Mouse (Mus musculus) hindbrain, postnatal 0 days (tissue): ENCODE measurements around the gene Snrnp70. TPM values are rescaled to one million over a fixed set of nuclear protein-coding genes. Genes with fewer than 3 reads are reported as not detected.
A peak's percentile ranks its signal among the peaks of the same experiment; 100 is the strongest.

Experiments
- ATAC-seq: fragments of 200-750 bp; cut with Nextera tagmentation; 2 replicates; pipeline ENCODE4 v1.8.0; 2017; ENCODE audit warnings: mild to moderate bottlenecking, moderate TSS enrichment, moderate library complexity
- DNase-seq: peaks from one replicate; pipeline ENCODE4 v3.0.0-alpha.2; 2015; ENCODE audit warnings: low spot score
- H3K27ac ChIP-seq: fragments of 300-500 bp; sonication (generic); 2 replicates; pipeline ENCODE4 v1.5.1; 2014; ENCODE audit warnings: mild to moderate bottlenecking
- H3K27me3 ChIP-seq: fragments of 300-500 bp; sonication (generic); 2 replicates; pipeline ENCODE4 v1.6.1; 2014; ENCODE audit warnings: low read length, mixed read lengths; ENCODE audit not compliant: insufficient read depth
- H3K36me3 ChIP-seq: fragments of 300-500 bp; sonication (generic); 2 replicates; pipeline ENCODE4 v1.6.1; 2014; ENCODE audit warnings: low read length, mixed read lengths; ENCODE audit not compliant: insufficient read depth
- H3K4me1 ChIP-seq: fragments of 300-500 bp; sonication (generic); 2 replicates; pipeline ENCODE4 v1.6.1; 2014; ENCODE audit warnings: antibody characterized with exemption, low read length, mixed read lengths; ENCODE audit not compliant: insufficient read depth
- H3K4me2 ChIP-seq: fragments of 300-500 bp; sonication (generic); 2 replicates; pipeline ENCODE4 v1.6.1; 2014; ENCODE audit warnings: low read depth, mild to moderate bottlenecking, low read length, moderate library complexity, mixed read lengths
- H3K4me3 ChIP-seq: fragments of 300-500 bp; sonication (generic); 2 replicates; pipeline ENCODE4 v1.5.1; 2014; ENCODE audit warnings: low read length
- H3K9ac ChIP-seq: fragments of 300-500 bp; sonication (generic); replicated peaks from 2 replicates; pipeline ENCODE4 v1.6.1; 2014; ENCODE audit warnings: mild to moderate bottlenecking, low read length, moderate library complexity, mixed read lengths
- H3K9me3 ChIP-seq: fragments of 300-500 bp; sonication (generic); 2 replicates; pipeline ENCODE4 v1.6.1; 2016; ENCODE audit warnings: low read length, mixed read lengths
- CTCF ChIP-seq: IDR thresholded peaks from 2 replicates; pipeline ENCODE4 v1.5.1; 2016; ENCODE audit warnings: antibody characterized with exemption, control low read depth, low read depth
- WGBS: fragments of 180-500 bp; shearing (Covaris S2); extraction: QIAGEN DNeasy Blood & Tissue Kit; methylation state at CpG from one replicate; pipeline ENCODE4 v1.1.7; 2014; 5-methylcytosine and 5-hydroxymethylcytosine counted together
- polyA plus RNA-seq: library from polyadenylated mRNA; unstranded; fragments of >200 nt; fragmentation: Nextera tagmentation; extraction: Ambion mirVana; gene quantifications from 2 replicates; pipeline ENCODE4 v1.2.1, GENCODE M21; 2015
- total RNA-seq: library from RNA; depleted of rRNA; stranded (reverse); fragments of >200 nt; gene quantifications from 2 replicates; pipeline ENCODE4 v1.2.3, GENCODE M21; 2014; rRNA removed

Gene Snrnp70
- 228 and 240 TPM in 2 replicates for total RNA-seq
- 143 and 145 TPM in 2 replicates for polyA plus RNA-seq

DNA sequence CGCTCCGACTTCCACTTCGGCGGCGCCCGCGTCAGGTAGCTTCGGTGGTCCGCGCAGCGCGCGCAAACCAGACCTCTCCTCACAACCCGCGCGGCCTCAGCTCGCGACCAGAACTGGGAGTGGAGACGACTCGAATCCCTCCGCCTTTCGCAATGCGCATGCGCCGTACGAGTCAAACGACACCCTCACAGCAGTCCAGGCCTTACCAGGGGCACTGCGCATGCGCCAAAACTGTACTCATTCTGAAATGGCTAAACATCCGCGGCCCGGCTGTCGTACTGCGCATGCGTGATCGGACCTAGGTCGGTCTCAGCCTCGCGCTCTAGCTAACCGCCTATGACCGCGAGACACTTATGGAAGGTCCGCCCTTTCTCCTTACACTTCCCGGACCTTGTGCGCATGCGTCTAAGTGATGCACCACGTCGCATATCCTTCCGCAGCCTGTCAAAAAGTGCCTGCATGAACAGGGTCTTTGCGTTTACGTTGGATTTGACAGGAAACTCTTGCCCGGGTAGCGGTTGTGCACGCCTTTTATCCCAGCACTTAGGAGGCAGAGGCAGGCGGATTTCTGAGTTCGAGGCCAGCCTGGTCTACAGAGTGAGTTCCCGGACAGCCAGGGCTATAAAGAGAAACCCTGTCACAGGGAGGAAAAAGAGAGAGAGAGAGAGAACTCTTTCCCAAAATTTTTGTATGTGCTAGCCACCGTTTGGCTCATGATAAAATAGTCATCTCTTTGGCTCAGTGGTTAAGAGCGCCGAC, at the start of gene Snrnp70:
TSS of gene Snrnp70 (minus strand) at position 165 of the 759 bp plus-strand sequence.
- no peaks in the 10 kb centered on the region for H3K9me3 ChIP-seq
- peak within 1 kb of the TSS; percentile 99 for H3K27ac ChIP-seq
- TF ChIP-seq CTCF = no peak
- peak within 1 kb of the TSS; percentile 77 for H3K4me3 ChIP-seq
- H3K9ac ChIP-seq = peak within 1 kb of the TSS; percentile 83
- H3K4me1 ChIP-seq = peaks cover 13% of the 10 kb centered on the region
- H3K36me3 ChIP-seq = peaks cover 9% of the 10 kb centered on the region; the same call in 1 of the 2 replicates
- ATAC-seq (peak; percentile 97), DNase-seq (peak; percentile 100)
- no peaks in the 10 kb centered on the region for H3K27me3 ChIP-seq
- peak within 1 kb of the TSS; percentile 98 for H3K4me2 ChIP-seq
- WGBS = 2% methylated on average over 60 of the region's 60 CpGs

DNA sequence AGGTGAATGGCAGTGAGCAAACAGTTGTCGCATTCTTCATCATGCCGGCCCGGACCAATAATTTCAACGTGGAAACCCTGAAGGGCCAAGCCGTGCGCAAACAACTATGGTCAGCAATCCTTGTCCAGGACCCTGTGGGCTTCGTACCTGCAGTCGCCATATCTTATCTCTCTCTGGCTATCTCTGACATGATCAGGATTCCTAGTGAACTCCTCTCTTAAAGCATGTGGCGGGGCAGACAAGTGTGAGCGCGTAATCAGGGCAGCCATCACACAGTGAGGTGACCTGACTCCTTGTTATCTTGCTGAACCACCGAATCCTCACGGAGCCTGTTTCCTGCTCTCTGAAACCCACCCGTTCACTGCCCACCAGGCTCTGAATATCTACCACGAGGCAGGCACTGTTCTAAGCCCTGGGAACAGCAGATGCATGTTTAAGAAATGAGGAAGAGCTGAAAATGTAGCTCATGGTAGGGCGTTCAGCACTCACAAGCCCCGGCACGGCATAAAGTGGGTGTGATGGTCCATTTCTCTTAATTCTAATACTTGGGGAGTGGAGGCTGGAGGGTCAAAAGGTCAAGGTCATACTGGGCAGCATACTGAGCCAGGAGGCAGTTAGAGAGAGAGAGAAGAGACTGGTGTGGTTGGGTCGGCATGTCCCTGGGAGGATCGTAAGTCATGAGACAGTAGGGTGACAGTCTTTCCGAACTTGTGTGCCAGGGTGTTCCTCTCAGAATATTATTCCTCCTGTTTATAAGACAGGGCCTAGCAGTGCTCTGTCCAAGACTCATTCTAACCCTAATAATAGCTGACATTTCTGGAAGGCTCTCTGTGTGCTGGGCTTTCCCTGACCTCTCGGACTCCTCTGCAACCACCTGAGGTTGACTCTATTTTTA, 48.2 kb upstream of the Snrnp70 start:
- 91% methylated on average over 22 of the region's 22 CpGs for WGBS
- ATAC-seq = no peak

DNA sequence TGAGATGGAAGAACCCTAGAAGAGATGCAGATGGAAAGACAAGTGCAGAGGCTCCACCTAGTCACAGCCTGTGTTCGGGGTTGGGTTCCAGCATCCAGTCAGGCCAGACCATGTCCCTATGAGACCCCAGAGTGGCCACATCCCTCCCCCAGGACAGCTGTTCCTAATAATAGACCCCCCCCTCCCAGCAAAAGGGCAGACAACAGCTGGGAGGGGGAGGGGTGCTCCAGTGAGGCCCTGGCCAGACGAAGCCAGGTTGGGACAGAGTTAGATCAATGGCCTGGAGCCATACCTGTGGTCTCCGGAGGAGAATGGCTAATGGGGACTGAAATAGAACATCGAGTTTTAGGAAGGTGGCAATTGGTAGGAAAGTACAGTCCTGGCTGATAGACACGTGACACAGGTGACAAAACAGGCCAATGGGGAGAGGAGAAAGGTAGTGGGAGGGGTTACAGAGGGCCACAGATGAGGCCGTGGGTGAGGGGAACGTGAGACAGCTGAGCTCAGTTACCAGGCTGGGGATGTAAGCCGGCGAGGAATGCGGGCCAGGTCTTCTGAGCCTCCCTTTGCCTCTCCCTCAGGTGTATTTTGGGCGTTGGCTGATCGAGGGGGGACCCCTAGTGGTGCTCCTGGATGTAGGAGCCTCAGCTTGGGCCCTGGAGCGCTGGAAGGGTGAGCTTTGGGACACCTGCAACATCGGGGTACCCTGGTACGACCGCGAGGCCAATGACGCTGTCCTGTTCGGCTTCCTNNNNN, 42.2 kb upstream of the Snrnp70 start, which contains the start of gene Ruvbl2:
TSS of gene Ruvbl2 (minus strand) at position 576 of the 756 bp plus-strand sequence.
- ATAC-seq = no peak
- DNase-seq = no peak
- Histone ChIP-seq H3K36me3 (peaks cover 5% of the 10 kb centered on the region), H3K9me3 (no peaks in the 10 kb centered on the region), H3K27me3 (no peaks in the 10 kb centered on the region), H3K27ac (no peak within 1 kb of the TSS), H3K9ac (0 out of 2 replicates have a peak within 1 kb of the TSS, but pooled peaks have one; percentile 2), H3K4me3 (no peak within 1 kb of the TSS), H3K4me1 (peaks cover 17% of the 10 kb centered on the region), H3K4me2 (peak within 1 kb of the TSS; percentile 21; the same call in 1 of the 2 replicates)
- WGBS = 32% methylated on average over 19 of the region's 19 CpGs
- TF ChIP-seq CTCF = peak; percentile 19; the same call in 1 of the 2 replicates

More for the DNA sequence above, 48.2 kb upstream of the Snrnp70 start:
- Histone ChIP-seq H3K36me3 (peaks cover 20% of the 10 kb centered on the region), H3K9ac (no peak overlapping the region), H3K27ac (no peak overlapping the region), H3K27me3 (no peaks in the 10 kb centered on the region), H3K9me3 (no peaks in the 10 kb centered on the region), H3K4me3 (no peak overlapping the region), H3K4me2 (no peak overlapping the region), H3K4me1 (no peaks in the 10 kb centered on the region)
- no peak for TF ChIP-seq CTCF
- no peak for DNase-seq

DNA sequence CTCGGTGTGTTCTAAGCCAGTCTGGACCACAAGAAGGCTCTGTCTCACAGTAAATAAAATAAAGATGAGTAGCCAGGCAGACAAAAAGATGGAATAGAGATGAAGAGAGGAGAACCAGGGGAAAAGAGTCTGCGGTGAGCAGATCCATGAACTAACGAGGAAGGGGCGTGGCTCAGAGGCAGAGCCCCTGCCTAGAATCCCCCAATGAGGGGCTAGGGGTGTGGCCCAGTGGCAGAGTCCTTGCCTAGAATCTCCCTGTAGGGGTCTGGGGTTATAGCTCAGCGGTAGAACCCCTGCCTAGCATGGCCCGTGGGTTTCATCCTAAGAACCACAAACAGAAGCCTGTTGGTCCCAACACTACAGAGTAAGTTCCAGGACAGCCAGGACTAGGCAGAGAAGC, 41.5 kb upstream of the Snrnp70 start:
- peak overlapping the region; percentile 21; the same call in 1 of the 2 replicates for H3K4me2 ChIP-seq
- ATAC-seq = no peak
- TF ChIP-seq CTCF = no peak
- H3K27me3 ChIP-seq = no peaks in the 10 kb centered on the region
- no peak overlapping the region for H3K27ac ChIP-seq
- no peaks in the 10 kb centered on the region for H3K9me3 ChIP-seq
- H3K36me3 ChIP-seq = peaks cover 3% of the 10 kb centered on the region; the same call in 1 of the 2 replicates
- no peak for DNase-seq
- peaks cover 17% of the 10 kb centered on the region for H3K4me1 ChIP-seq
- 33% methylated on average over 6 of the region's 6 CpGs for WGBS
- H3K4me3 ChIP-seq = no peak overlapping the region
- no peak overlapping the region for H3K9ac ChIP-seq

DNA sequence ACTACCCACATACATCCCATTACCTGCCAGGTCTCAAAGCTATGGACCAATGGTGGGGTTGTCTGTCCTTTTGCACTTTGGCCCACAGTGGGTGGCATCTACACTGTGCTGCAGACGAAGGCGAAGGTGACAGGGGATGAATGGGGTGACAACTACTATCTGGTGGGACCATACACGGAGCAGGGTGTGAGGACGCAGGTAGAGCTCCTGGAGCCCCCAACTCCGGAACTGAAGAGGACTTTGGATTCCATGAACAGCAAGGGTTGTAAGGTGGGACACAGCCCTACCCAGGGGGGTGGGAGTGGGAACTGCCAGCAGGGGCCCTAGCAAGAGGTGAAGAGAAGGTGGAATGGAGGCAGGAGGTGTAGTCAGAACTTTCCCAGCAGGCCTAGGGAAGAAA, 40.9 kb upstream of the Snrnp70 start:
- no peak for DNase-seq
- no peak for ATAC-seq
- 94% methylated on average over 5 of the region's 5 CpGs for WGBS
- no peak for TF ChIP-seq CTCF
- peaks cover 17% of the 10 kb centered on the region for H3K4me1 ChIP-seq
- peaks cover under 1% of the 10 kb centered on the region; the same call in 1 of the 2 replicates for H3K36me3 ChIP-seq
- no peak overlapping the region for H3K27ac ChIP-seq
- H3K4me3 ChIP-seq = no peak overlapping the region
- H3K4me2 ChIP-seq = no peak overlapping the region
- no peaks in the 10 kb centered on the region for H3K9me3 ChIP-seq
- H3K9ac ChIP-seq = no peak overlapping the region
- H3K27me3 ChIP-seq = no peaks in the 10 kb centered on the region

DNA sequence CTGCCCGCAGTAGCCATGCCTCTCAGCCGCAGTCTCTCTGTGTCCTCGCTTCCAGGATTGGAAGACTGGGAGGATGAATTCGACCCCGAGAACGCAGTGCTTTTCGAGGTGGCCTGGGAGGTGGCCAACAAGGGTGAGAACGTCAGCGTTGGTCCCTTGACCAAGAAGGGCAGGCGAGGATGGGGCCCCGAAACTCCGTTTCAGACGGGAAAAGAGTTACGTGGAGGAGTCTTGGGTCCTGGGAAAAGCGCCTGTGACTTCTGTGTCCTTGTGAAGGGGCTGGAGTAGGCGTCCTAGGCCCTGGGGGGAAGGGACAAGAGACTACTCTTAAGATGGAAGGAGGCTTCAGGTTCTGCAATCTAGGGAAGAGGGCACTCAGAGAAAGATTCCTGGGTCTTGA, 39.5 kb upstream of the Snrnp70 start:
- peak overlapping the region; percentile 67 for H3K4me2 ChIP-seq
- DNase-seq (no peak), ATAC-seq (no peak)
- no peaks in the 10 kb centered on the region for H3K27me3 ChIP-seq
- TF ChIP-seq CTCF = no peak
- under 1% methylated on average over 16 of the region's 16 CpGs for WGBS
- H3K4me1 ChIP-seq = peaks cover 17% of the 10 kb centered on the region
- H3K27ac ChIP-seq = peak overlapping the region; percentile 70
- no peaks in the 10 kb centered on the region for H3K9me3 ChIP-seq
- H3K4me3 ChIP-seq = peak overlapping the region; percentile 59
- peak overlapping the region; percentile 67 for H3K9ac ChIP-seq
- peaks cover 3% of the 10 kb centered on the region; the same call in 1 of the 2 replicates for H3K36me3 ChIP-seq
